23 mouse cellular contexts compared by ENCODE assay signal in the genomic region with DNA sequence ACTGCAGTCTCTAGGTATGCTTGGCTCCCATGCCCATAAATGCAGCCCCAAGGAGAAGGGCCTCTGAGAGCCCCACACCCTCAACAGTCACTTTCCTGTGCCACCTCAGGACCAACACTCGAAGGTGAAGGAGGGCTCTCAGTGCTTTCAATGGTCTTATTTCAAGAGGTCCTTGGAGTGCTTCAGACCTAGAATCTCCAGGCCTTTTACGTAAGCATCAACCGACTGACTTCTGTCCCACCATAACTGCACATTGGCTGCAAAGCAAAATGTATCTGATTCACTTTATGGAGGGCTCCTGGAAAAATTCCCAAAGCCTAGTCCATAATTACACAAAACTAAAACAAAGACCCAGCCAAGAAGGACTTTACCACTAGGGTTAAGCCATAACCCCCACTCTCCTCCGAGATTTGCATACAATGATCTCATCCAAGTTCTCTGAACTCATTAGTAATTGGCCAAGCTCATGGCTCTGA.
DNase-seq lines count a peak whose midpoint lies in the region; ATAC-seq and TF ChIP-seq lines count a peak whose summit lies in the region.
"Had no signal": no experiment of that assay in that cellular context is flagged by ENCODE, and none has a peak within 500 bp of the region (broad histone marks: within the 10 kb centered on the region; RNA-seq: fewer than 3 reads in every experiment).

No protein-coding gene starts in this region.

- H3K9me3 ChIP-seq in liver, embryonic 12.5 days (replicated peaks), result no peaks in the 10 kb centered on the region
- H3K9me3 ChIP-seq: embryonic facial prominence, embryonic 12.5 days; forebrain, embryonic 13.5 days; hindbrain, embryonic 10.5 days; liver, embryonic 13.5 days; midbrain, embryonic 10.5 days had no signal

- CTCF ChIA-PET in Patski (lab: Charles Lee), result no interaction called here

- no peak for DNase-seq in Patski (ENCODE audit: low read depth, low spot score)
- peak; percentile 67 to 72 for DNase-seq in lung, adult 18-20 months
- DNase-seq in lung, postnatal 10 days, result peak; percentile 56
- DNase-seq in right cerebral cortex, postnatal 4 days, result no peak
- no peak for DNase-seq in cerebellum, adult 9-10 months
- DNase-seq: adrenal gland, adult 8-10 months; cerebellum, adult 11-12 months; cerebellum, postnatal 14 days; heart, postnatal 10 days; kidney, adult 9 months; kidney, postnatal 36 days; liver, embryonic 13.5 days; thymus, adult 2 months had no signal

- no peaks in the 10 kb centered on the region for H3K36me3 ChIP-seq in liver, embryonic 12.5 days
- H3K36me3 ChIP-seq: embryonic facial prominence, embryonic 12.5 days; hindbrain, embryonic 10.5 days; liver, embryonic 13.5 days; midbrain, embryonic 10.5 days had no signal

- no peaks in the 10 kb centered on the region for H3K27me3 ChIP-seq in Patski
- no peaks in the 10 kb centered on the region for H3K27me3 ChIP-seq in liver, embryonic 12.5 days (replicated peaks)
- H3K27me3 ChIP-seq: embryonic facial prominence, embryonic 12.5 days; forebrain, embryonic 13.5 days; liver, embryonic 13.5 days had no signal

- H3K4me1 ChIP-seq in embryonic fibroblast, embryonic 13.5 days (ENCODE audit: control insufficient read depth, insufficient read depth, low read length), result no peaks in the 10 kb centered on the region; the same call in 1 of the 2 replicates
- no peaks in the 10 kb centered on the region for H3K4me1 ChIP-seq in liver, embryonic 12.5 days
- H3K4me1 ChIP-seq: embryonic facial prominence, embryonic 12.5 days; forebrain, embryonic 13.5 days; hindbrain, embryonic 10.5 days; liver, embryonic 13.5 days; midbrain, embryonic 10.5 days had no signal

- H3K9ac ChIP-seq in liver, embryonic 12.5 days, result no peak overlapping the region
- H3K9ac ChIP-seq: embryonic facial prominence, embryonic 12.5 days; forebrain, embryonic 13.5 days; liver, embryonic 13.5 days had no signal

- no peak overlapping the region for H3K4me2 ChIP-seq in liver, embryonic 12.5 days
- H3K4me2 ChIP-seq: embryonic facial prominence, embryonic 12.5 days; forebrain, embryonic 13.5 days; heart, embryonic 11.5 days; liver, embryonic 13.5 days had no signal

- POLR2A ChIA-PET in Patski (lab: Charles Lee), result no interaction called here

- TF ChIP-seq POLR2A in embryonic fibroblast, embryonic 13.5 days (IDR thresholded peaks at IDR 0.05; ENCODE audit: low read depth, low read length), result no peak

- H3K4me3 ChIP-seq in embryonic fibroblast, embryonic 13.5 days (ENCODE audit: insufficient read depth, low read length), result no peak overlapping the region
- H3K4me3 ChIP-seq in liver, embryonic 12.5 days, result no peak overlapping the region
- H3K4me3 ChIP-seq: embryonic facial prominence, embryonic 12.5 days; forebrain, embryonic 13.5 days; hindbrain, embryonic 10.5 days; liver, embryonic 13.5 days; midbrain, embryonic 10.5 days had no signal

- in situ Hi-C loops in Patski (cut with MboI; ENCODE audit: low pct_unique_long_range_greater_than_20kb), result no loop called here

- TF ChIP-seq CTCF in Patski (IDR thresholded peaks at IDR 0.05), result no peak
- no peak for TF ChIP-seq CTCF in embryonic fibroblast, embryonic 13.5 days (IDR thresholded peaks at IDR 0.05; ENCODE audit: borderline replicate concordance, insufficient read depth, low read length)

- ATAC-seq in Patski, result peak; percentile 12
- ATAC-seq in liver, embryonic 12.5 days, result no peak
- ATAC-seq: activated CD4-positive, CD25-positive, alpha-beta regulatory T cell, adult 4 months; forebrain, embryonic 13.5 days; hindbrain, postnatal 0 days; intestine, embryonic 16.5 days had no signal

- 69% methylated on average over 4 of the region's 4 CpGs for WGBS in liver, embryonic 12.5 days (ENCODE audit: insufficient replicate concordance)

- H3K27ac ChIP-seq in embryonic fibroblast, embryonic 13.5 days (ENCODE audit: insufficient read depth, low read length), result 0 out of 2 replicates have a peak overlapping the region, but pooled peaks have one; percentile 4
- H3K27ac ChIP-seq in liver, embryonic 12.5 days, result no peak overlapping the region
- H3K27ac ChIP-seq: embryonic facial prominence, embryonic 12.5 days; forebrain, embryonic 13.5 days; hindbrain, embryonic 10.5 days; hindbrain, postnatal 0 days; liver, embryonic 13.5 days; midbrain, embryonic 10.5 days had no signal

Comparison
In these comparisons a context has a peak if more than half of its experiments do, and no peak if none do; other contexts are left out.
1. DNase-seq: peak in lung, adult 18-20 months (2 of 2) and lung, postnatal 10 days (single experiment); none in Patski (single experiment), right cerebral cortex, postnatal 4 days (single experiment) and cerebellum, adult 9-10 months (single experiment).